Mouse (Mus musculus) myocyte (in vitro differentiated cells): ENCODE measurements around the gene Pilrb2.
"Not testable (repeated sequence)": the region's sequence is repeated elsewhere in the genome, so short reads cannot be mapped to it uniquely, and the experiment has no call there.

Experiments used
- CEBPB ChIP-seq: IDR thresholded peaks from 2 replicates; pipeline ENCODE4 v1.6.1; 2011; ENCODE audit warnings: mild to moderate bottlenecking, moderate library complexity; ENCODE audit not compliant: poor library complexity, insufficient read depth, severe bottlenecking
- E2F4 ChIP-seq: IDR thresholded peaks from one replicate; pipeline ENCODE4 v1.6.1; 2011; ENCODE audit warnings: mild to moderate bottlenecking, control low read depth, moderate library complexity; ENCODE audit not compliant: insufficient read depth
- MAX ChIP-seq: IDR thresholded peaks from one replicate; pipeline ENCODE4 v1.6.1; 2011; ENCODE audit warnings: low read depth, mild to moderate bottlenecking, control low read depth
- MYOG ChIP-seq, 3 experiments: IDR thresholded peaks; one replicate each; pipeline ENCODE4 v1.6.1; 2011; ENCODE audit warnings: control low read depth in 2 of 3, low read depth in 2 of 3, mild to moderate bottlenecking in 2 of 3; ENCODE audit not compliant: insufficient read length in 2 of 3, control insufficient read depth in 1 of 3, insufficient read depth in 1 of 3
- POLR2A ChIP-seq: IDR thresholded peaks from one replicate; pipeline ENCODE4 v1.6.1; 2011; ENCODE audit warnings: low read depth, mild to moderate bottlenecking, control low read depth, moderate library complexity; ENCODE audit not compliant: insufficient read length
- POLR2AphosphoS2 ChIP-seq: IDR thresholded peaks from one replicate; pipeline ENCODE4 v1.6.1; 2011; ENCODE audit warnings: low read depth, control low read depth; ENCODE audit not compliant: insufficient read length
- SRF ChIP-seq: IDR thresholded peaks from one replicate; pipeline ENCODE4 v1.6.1; 2011; ENCODE audit warnings: low read depth; ENCODE audit not compliant: control insufficient read depth, insufficient read length
- TCF12 ChIP-seq: IDR thresholded peaks from one replicate; pipeline ENCODE4 v1.6.1; 2011; ENCODE audit warnings: mild to moderate bottlenecking, control low read depth; ENCODE audit not compliant: poor library complexity, insufficient read depth, severe bottlenecking
- USF1 ChIP-seq: IDR thresholded peaks from one replicate; pipeline ENCODE4 v1.6.1; 2011; ENCODE audit warnings: low read depth, mild to moderate bottlenecking, control low read depth, moderate library complexity

- TF ChIP-seq E2F4; TCF12; POLR2AphosphoS2; POLR2A; MAX; SRF; MYOG (IDR thresholded peaks at IDR 0.05; ENCODE audit: control insufficient read depth in 1 of 3, insufficient read depth in 1 of 3, insufficient read length in 2 of 3, low read depth in 2 of 3); CEBPB; USF1: not testable (repeated sequence)
These were observed 16.7 kb downstream of the Pilrb2 start for GRCm38 (mm10) chr5:137854907-137855306.
